Mouse (Mus musculus) hindbrain, embryonic 16.5 days (tissue): ENCODE measurements around the gene Iglon5. TPM values are rescaled to one million over a fixed set of nuclear protein-coding genes. Genes with fewer than 3 reads are reported as not detected.

Source experiments
- ATAC-seq: fragments of 200-750 bp; cut with Nextera tagmentation; 2 replicates; pipeline ENCODE4 v1.8.0; 2017; ENCODE audit warnings: moderate TSS enrichment, moderate library complexity
- H3K27ac ChIP-seq: fragments of 300-500 bp; sonication (generic); 2 replicates; pipeline ENCODE4 v1.5.1; 2014; ENCODE audit warnings: low read depth, mild to moderate bottlenecking, control low read depth, low read length, moderate library complexity
- H3K27me3 ChIP-seq: fragments of 300-500 bp; sonication (generic); replicated peaks from 2 replicates; pipeline ENCODE4 v1.6.1; 2014; ENCODE audit warnings: low read length; ENCODE audit not compliant: control insufficient read depth, insufficient read depth
- H3K36me3 ChIP-seq: fragments of 300-500 bp; sonication (generic); 2 replicates; pipeline ENCODE4 v1.6.1; 2014; ENCODE audit warnings: mild to moderate bottlenecking, low read length, moderate library complexity, mixed read lengths; ENCODE audit not compliant: control insufficient read depth, insufficient read depth
- H3K4me1 ChIP-seq: fragments of 300-500 bp; sonication (generic); 2 replicates; pipeline ENCODE4 v1.6.1; 2014; ENCODE audit warnings: low read depth, low read length; ENCODE audit not compliant: control insufficient read depth, insufficient read depth
- H3K4me2 ChIP-seq: fragments of 300-500 bp; sonication (generic); 2 replicates; pipeline ENCODE4 v1.6.1; 2014; ENCODE audit warnings: mild to moderate bottlenecking, low read length, control low read depth, moderate library complexity
- H3K4me3 ChIP-seq: fragments of 300-500 bp; sonication (generic); 2 replicates; pipeline ENCODE4 v1.5.1; 2014; ENCODE audit warnings: mild to moderate bottlenecking, low read length, control low read depth, moderate library complexity
- H3K9ac ChIP-seq: fragments of 300-500 bp; sonication (generic); 2 replicates; pipeline ENCODE4 v1.6.1; 2014; ENCODE audit warnings: low read depth, mild to moderate bottlenecking, control low read depth, low read length, moderate library complexity
- H3K9me3 ChIP-seq: fragments of 300-500 bp; sonication (generic); 2 replicates; pipeline ENCODE4 v1.6.1; 2014; ENCODE audit warnings: mild to moderate bottlenecking, low read length, moderate library complexity; ENCODE audit not compliant: control insufficient read depth
- WGBS: fragments of 180-500 bp; shearing (Covaris S2); extraction: QIAGEN DNeasy Blood & Tissue Kit; methylation state at CpG from one replicate; pipeline ENCODE4 v1.1.7; 2014; 5-methylcytosine and 5-hydroxymethylcytosine counted together
- microRNA-seq: library from miRNA; unstranded; fragments of <30 nt; microRNA quantifications from one replicate; pipeline ENCODE4, GENCODE M21; 2017
- polyA plus RNA-seq: library from polyadenylated mRNA; unstranded; fragments of >200 nt; fragmentation: Nextera tagmentation; extraction: Ambion mirVana; gene quantifications from 2 replicates; pipeline ENCODE4 v1.2.1, GENCODE M21; 2015

Gene Iglon5
- polyA plus RNA-seq, 1 experiment from 2014 or later: 12.0 TPM

DNA sequence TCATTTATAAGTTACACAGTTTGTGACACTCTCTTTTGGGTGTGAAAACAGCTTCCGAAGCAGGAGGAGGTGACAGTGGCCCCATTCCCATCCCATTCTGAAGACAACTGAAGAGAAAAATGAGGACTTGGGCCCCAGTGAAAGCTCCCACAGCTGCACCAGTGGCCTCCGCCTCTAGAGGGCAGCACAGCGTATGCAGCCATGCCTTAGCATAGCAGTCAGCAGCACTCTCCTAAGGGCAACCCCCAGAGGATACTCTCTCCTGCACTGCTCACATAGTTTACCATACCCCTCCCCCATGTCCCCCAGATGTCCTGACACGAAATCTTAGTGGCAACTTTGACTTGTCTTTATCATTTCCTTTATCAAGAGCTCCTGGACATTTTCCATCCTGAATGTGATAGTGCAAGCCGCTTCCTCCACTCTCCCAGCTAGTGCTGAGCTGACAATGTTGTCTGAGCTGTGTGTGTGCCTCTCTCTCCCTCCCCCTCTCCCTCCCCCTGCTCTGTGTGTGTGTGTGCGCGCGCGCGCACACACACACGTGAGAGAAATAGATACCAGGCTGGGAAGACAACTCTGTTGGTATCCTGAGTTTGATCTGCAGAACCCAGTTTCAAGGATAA lies 66.8 kb downstream of the Iglon5 start:
- H3K27me3 ChIP-seq: no peaks in the 10 kb centered on the region
- peak overlapping the region; percentile 33 for H3K4me2 ChIP-seq
- no peaks in the 10 kb centered on the region for H3K9me3 ChIP-seq
- no peak overlapping the region for H3K27ac ChIP-seq
- peak overlapping the region; percentile 1; the same call in 1 of the 2 replicates for H3K4me3 ChIP-seq
- 18% methylated on average over 11 of the region's 11 CpGs for WGBS
- H3K9ac ChIP-seq: no peak overlapping the region
- no peaks in the 10 kb centered on the region for H3K36me3 ChIP-seq
- H3K4me1 ChIP-seq: no peaks in the 10 kb centered on the region
- ATAC-seq: peak; percentile 97

Small RNA genes lying within 50 kb of the gene (microRNA-seq; reads per million reads assigned to microRNA genes)
- not detected for gene Mir7051

Other genes with a start within 250 kb of the Iglon5 start
- gene Zfp715, start 176.8 kb downstream of the Iglon5 start, polyA plus RNA-seq: 19.3 and 23.1 TPM in 2 replicates
- 0.20 and 0.35 TPM in 2 replicates for gene Siglecf, start 138.7 kb downstream of the Iglon5 start, polyA plus RNA-seq
- not detected in 2 replicates for gene Siglecg, start 81.9 kb downstream of the Iglon5 start, polyA plus RNA-seq
- gene Lim2, start 62.4 kb downstream of the Iglon5 start, polyA plus RNA-seq: not detected in 2 replicates
- gene Nkg7, start 53.0 kb downstream of the Iglon5 start, polyA plus RNA-seq: 0.45 TPM in 2 replicates
- gene Cldnd2, start 49.3 kb downstream of the Iglon5 start, polyA plus RNA-seq: not detected in 2 replicates
- 140 and 142 TPM in 2 replicates for gene Etfb, start 46.0 kb downstream of the Iglon5 start, polyA plus RNA-seq
- gene Gm45233, start 45.9 kb downstream of the Iglon5 start, polyA plus RNA-seq: 0.49 TPM in 1 of 2 replicates, not detected in the other
- 20.4 and 26.1 TPM in 2 replicates for gene Vsig10l, start 26.9 kb downstream of the Iglon5 start, polyA plus RNA-seq
- gene 4931406B18Rik, start 15.9 kb upstream of the Iglon5 start, polyA plus RNA-seq: 0.07 and 0.11 TPM in 2 replicates
- gene Cd33, start 54.4 kb upstream of the Iglon5 start, polyA plus RNA-seq: 1.3 and 1.9 TPM in 2 replicates
- 6.9 and 7.9 TPM in 2 replicates for gene Zfp658, start 72.2 kb upstream of the Iglon5 start, polyA plus RNA-seq
- gene Zfp719, start 89.5 kb upstream of the Iglon5 start, polyA plus RNA-seq: 14.4 and 16.2 TPM in 2 replicates
- 0.45 and 0.46 TPM in 2 replicates for gene Zfp819, start 117.1 kb upstream of the Iglon5 start, polyA plus RNA-seq
- gene Ceacam18, start 144.6 kb upstream of the Iglon5 start, polyA plus RNA-seq: 0.10 TPM in 1 of 2 replicates, not detected in the other
- 0.31 and 0.41 TPM in 2 replicates for gene Siglece, start 170.1 kb upstream of the Iglon5 start, polyA plus RNA-seq
- gene Ctu1, start 181.9 kb upstream of the Iglon5 start, polyA plus RNA-seq: 20.6 and 23.0 TPM in 2 replicates
- gene Klk14, start 200.3 kb upstream of the Iglon5 start, polyA plus RNA-seq: not detected in 2 replicates
- 0.16 TPM in 2 replicates for gene Klk13, start 222.5 kb upstream of the Iglon5 start, polyA plus RNA-seq